7 mouse cellular contexts compared by ENCODE assay signal in the genomic region with DNA sequence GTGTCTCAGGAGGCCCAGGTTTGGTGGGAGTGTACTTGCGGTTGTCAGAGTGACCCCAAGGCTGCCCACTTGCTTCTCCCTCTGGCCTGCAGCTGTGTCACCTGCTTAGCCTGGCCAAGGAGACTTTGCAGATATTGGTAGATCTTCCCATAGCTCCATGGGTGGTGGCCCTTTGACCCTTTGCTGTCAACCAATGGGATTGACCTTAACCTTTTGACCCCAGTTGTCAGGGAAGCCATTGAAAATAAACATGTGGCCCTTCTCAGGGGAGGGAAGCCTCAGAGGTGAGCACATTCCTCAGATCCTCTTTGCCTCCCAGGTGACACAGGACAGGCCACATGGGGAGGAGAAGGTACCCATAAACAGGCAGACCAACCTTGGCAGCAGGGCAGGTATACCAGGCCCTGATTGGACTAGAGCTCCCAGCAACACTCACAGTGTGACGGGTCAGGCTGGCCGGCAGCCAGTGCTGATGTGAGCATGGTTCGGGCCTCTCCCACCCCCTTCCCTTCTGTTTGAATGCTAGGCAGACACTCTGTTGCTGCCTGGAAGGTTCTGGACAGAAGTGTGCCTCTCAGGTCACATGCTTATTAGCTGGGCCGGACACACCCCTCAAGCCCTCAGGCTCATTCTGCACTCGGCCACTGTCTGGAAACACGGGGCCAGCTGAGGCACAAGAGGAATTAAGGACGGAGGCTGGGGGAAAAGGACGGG. TPM values are rescaled to one million over a fixed set of nuclear protein-coding genes. Genes with fewer than 3 reads are reported as not detected.
DNase-seq lines count a peak whose midpoint lies in the region; ATAC-seq and TF ChIP-seq lines count a peak whose summit lies in the region.

No protein-coding gene starts in this region.

- peaks cover 55% of the 10 kb centered on the region for H3K4me1 ChIP-seq in embryonic facial prominence, embryonic 10.5 days
- peaks cover 17% of the 10 kb centered on the region for H3K4me1 ChIP-seq in limb, embryonic 12.5 days (replicated peaks)

- H3K9ac ChIP-seq in limb, embryonic 12.5 days (replicated peaks): no peak overlapping the region

- no peaks in the 10 kb centered on the region for H3K27me3 ChIP-seq in embryonic facial prominence, embryonic 10.5 days (replicated peaks; ENCODE audit: low read depth, poor library complexity, severe bottlenecking)
- no peaks in the 10 kb centered on the region for H3K27me3 ChIP-seq in limb, embryonic 12.5 days

- 44% methylated on average over 9 of the region's 9 CpGs for WGBS in embryonic facial prominence, embryonic 10.5 days
- 40% methylated on average over 9 of the region's 9 CpGs for WGBS in limb, embryonic 12.5 days

- no peak overlapping the region for H3K4me2 ChIP-seq in limb, embryonic 12.5 days

- peak; percentile 44; the same call in 1 of the 2 replicates for ATAC-seq in limb, embryonic 12.5 days (ENCODE audit: insufficient number of reproducible peaks, insufficient read depth, low FRiP score, low TSS enrichment, low read depth)

- H3K9me3 ChIP-seq in embryonic facial prominence, embryonic 10.5 days: no peaks in the 10 kb centered on the region
- no peaks in the 10 kb centered on the region for H3K9me3 ChIP-seq in limb, embryonic 12.5 days

- no peak for TF ChIP-seq CTCF in layer of hippocampus, adult 2 months (conservative IDR thresholded peaks at IDR 0.05)

- H3K4me3 ChIP-seq in layer of hippocampus, adult 2 months: no peak overlapping the region
- H3K4me3 ChIP-seq in embryonic facial prominence, embryonic 10.5 days: no peak overlapping the region
- H3K4me3 ChIP-seq in limb, embryonic 12.5 days (replicated peaks): no peak overlapping the region

- no peaks in the 10 kb centered on the region for H3K36me3 ChIP-seq in embryonic facial prominence, embryonic 10.5 days (replicated peaks)
- no peaks in the 10 kb centered on the region for H3K36me3 ChIP-seq in limb, embryonic 12.5 days

- peak overlapping the region; percentile 81 for H3K27ac ChIP-seq in layer of hippocampus, adult 2 months
- H3K27ac ChIP-seq in embryonic facial prominence, embryonic 10.5 days (replicated peaks): peak overlapping the region; percentile 2; the same call in 1 of the 2 replicates
- H3K27ac ChIP-seq in limb, embryonic 12.5 days: no peak overlapping the region

- DNase-seq in layer of hippocampus, adult 2 months (ENCODE audit: low spot score in 2 of 2): no peak
- DNase-seq in layer of hippocampus, postnatal 25 days (ENCODE audit: extremely low spot score in 1 of 2, low spot score in 1 of 2): no peak
- DNase-seq in R1 (ENCODE audit: low read depth, low spot score): peak; percentile 66
- DNase-seq in embryonic facial prominence, embryonic 10.5 days (ENCODE audit: low spot score): no peak
- DNase-seq in thymus, postnatal 0 days (ENCODE audit: low spot score): no peak
- DNase-seq in c-Kit-positive CD71-positive TER-119-positive erythroid progenitor cells, embryonic 14.5 days (ENCODE audit: low spot score): no peak

RNA-seq across cellular contexts. Expression of a gene that starts 17.4 kb away (rescaled TPM):
- total RNA-seq in layer of hippocampus, adult 2 months (2021): 100 to 1,000 TPM; 196 to 207 TPM
- 100 to 1,000 TPM; 221 to 225 TPM for total RNA-seq in layer of hippocampus, postnatal 25 days (2021)
- 0.84 and 1.6 TPM in 2 replicates for polyA plus RNA-seq in embryonic facial prominence, embryonic 10.5 days (2016; fragmentation: Nextera tagmentation; extraction: Ambion mirVana)
- 5.4 and 6.9 TPM in 2 replicates for polyA plus RNA-seq in limb, embryonic 12.5 days (2016; fragmentation: Nextera tagmentation; extraction: Ambion mirVana)
- polyA plus RNA-seq in thymus, postnatal 0 days (2015; fragmentation: Nextera tagmentation; extraction: Ambion mirVana): 0.21 and 0.31 TPM in 2 replicates

RNA-seq across cellular contexts. Expression of a gene that starts 57.0 kb away (rescaled TPM):
- total RNA-seq in layer of hippocampus, adult 2 months (2021): 10 to 100 TPM; 35.6 to 37.0 TPM
- total RNA-seq in layer of hippocampus, postnatal 25 days (2021): 10 to 100 TPM; 31.7 to 37.2 TPM
- 43.0 and 46.9 TPM in 2 replicates for polyA plus RNA-seq in embryonic facial prominence, embryonic 10.5 days (2016; fragmentation: Nextera tagmentation; extraction: Ambion mirVana)
- 49.2 and 53.2 TPM in 2 replicates for polyA plus RNA-seq in limb, embryonic 12.5 days (2016; fragmentation: Nextera tagmentation; extraction: Ambion mirVana)
- polyA plus RNA-seq in thymus, postnatal 0 days (2015; fragmentation: Nextera tagmentation; extraction: Ambion mirVana): 9.5 and 11.2 TPM in 2 replicates
